Mouse (Mus musculus) limb, embryonic 14.5 days (tissue): ENCODE results near the gene Nhlrc2. TPM values are rescaled to one million over a fixed set of nuclear protein-coding genes. Genes with fewer than 3 reads are reported as not detected.

Experiments
- ATAC-seq: fragments of 200-750 bp; cut with Nextera tagmentation; 2 replicates; pipeline ENCODE4 v1.8.0; 2017; ENCODE audit warnings: low read depth, moderate number of reproducible peaks, moderate TSS enrichment; ENCODE audit not compliant: low FRiP score
- DNase-seq: peaks from one replicate; pipeline ENCODE4 v3.0.0-alpha.2; 2015; ENCODE audit warnings: low spot score
- H3K27ac ChIP-seq: fragments of 300-500 bp; sonication (generic); replicated peaks from 2 replicates; pipeline ENCODE4 v1.5.1; 2014; ENCODE audit warnings: low read depth, mild to moderate bottlenecking, low read length, moderate library complexity, mixed read lengths
- H3K27me3 ChIP-seq: fragments of 300-500 bp; sonication (generic); 2 replicates; pipeline ENCODE4 v1.6.1; 2014; ENCODE audit warnings: low read length, mixed read lengths; ENCODE audit not compliant: control insufficient read depth, insufficient read depth
- H3K36me3 ChIP-seq: fragments of 300-500 bp; sonication (generic); 2 replicates; pipeline ENCODE4 v1.6.1; 2014; ENCODE audit warnings: mild to moderate bottlenecking, low read length, moderate library complexity, mixed read lengths; ENCODE audit not compliant: control insufficient read depth, insufficient read depth
- H3K4me1 ChIP-seq: fragments of 300-500 bp; sonication (generic); 2 replicates; pipeline ENCODE4 v1.6.1; 2014; ENCODE audit warnings: antibody characterized with exemption, low read length, mixed read lengths; ENCODE audit not compliant: control insufficient read depth, insufficient read depth
- H3K4me2 ChIP-seq: fragments of 300-500 bp; sonication (generic); replicated peaks from 2 replicates; pipeline ENCODE4 v1.6.1; 2014; ENCODE audit warnings: low read depth, mild to moderate bottlenecking, low read length, moderate library complexity; ENCODE audit not compliant: severe bottlenecking
- H3K4me3 ChIP-seq: fragments of 300-500 bp; sonication (generic); replicated peaks from 2 replicates; pipeline ENCODE4 v1.5.1; 2014; ENCODE audit warnings: low read length
- H3K9ac ChIP-seq: fragments of 300-500 bp; sonication (generic); 2 replicates; pipeline ENCODE4 v1.6.1; 2014; ENCODE audit warnings: mild to moderate bottlenecking, low read depth, low read length, moderate library complexity; ENCODE audit not compliant: severe bottlenecking
- H3K9me3 ChIP-seq: fragments of 300-500 bp; sonication (generic); 2 replicates; pipeline ENCODE4 v1.6.1; 2016; ENCODE audit warnings: low read length; ENCODE audit not compliant: control insufficient read depth
- POLR2A ChIP-seq: fragments of 200-500 bp; IDR thresholded peaks from 2 replicates; pipeline ENCODE4 v1.8.0; 2012; ENCODE audit warnings: inconsistent platforms, mild to moderate bottlenecking, moderate library complexity, borderline replicate concordance; ENCODE audit not compliant: insufficient read depth, insufficient read length; ENCODE audit errors: extremely low read depth
- WGBS: fragments of 180-500 bp; shearing (Covaris S2); extraction: QIAGEN DNeasy Blood & Tissue Kit; methylation state at CpG from one replicate; pipeline ENCODE4 v1.1.7; 2014; 5-methylcytosine and 5-hydroxymethylcytosine counted together
- polyA plus RNA-seq, 2 experiments: library from polyadenylated mRNA; depleted of rRNA in 1 of 2; stranded (reverse) in 1 of 2; unstranded in 1 of 2; fragments of >200 nt; fragmentation: Nextera tagmentation in 1 of 2; extraction: Ambion mirVana in 1 of 2; gene quantifications; 2 replicates each; pipeline versions ENCODE4 v1.2.1 to v1.2.3; 2012 to 2014

Gene Nhlrc2
- polyA plus RNA-seq, 2 experiments, result 14.0 to 14.8 TPM

DNA sequence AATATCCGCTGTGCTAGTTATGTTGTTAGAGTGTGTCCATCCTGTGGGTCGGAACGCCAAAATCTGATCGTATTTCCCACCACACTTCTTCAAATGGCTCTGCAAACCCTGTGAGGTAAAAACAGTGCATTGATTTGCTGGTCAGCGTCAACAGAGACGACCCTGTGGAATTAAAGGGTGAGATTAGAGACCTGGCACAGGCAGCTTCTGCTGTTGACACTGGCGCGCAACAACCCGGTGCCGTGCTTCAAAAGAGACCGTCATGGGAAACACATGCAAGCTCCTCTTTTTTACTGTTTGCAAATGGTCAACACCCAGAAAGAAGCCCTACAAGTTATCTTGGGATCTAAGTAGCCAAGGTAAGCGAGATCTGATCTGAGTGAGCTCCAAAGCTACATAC lies 16.8 kb upstream of the Nhlrc2 start:
- no peaks in the 10 kb centered on the region for H3K4me1 ChIP-seq
- peaks cover 8% of the 10 kb centered on the region; the same call in 1 of the 2 replicates for H3K36me3 ChIP-seq
- no peak for ATAC-seq
- TF ChIP-seq POLR2A, result no peak
- no peaks in the 10 kb centered on the region for H3K27me3 ChIP-seq
- no peak overlapping the region for H3K4me3 ChIP-seq
- 89% methylated on average over 12 of the region's 12 CpGs for WGBS
- H3K9me3 ChIP-seq, result no peaks in the 10 kb centered on the region
- H3K27ac ChIP-seq, result no peak overlapping the region
- no peak overlapping the region for H3K4me2 ChIP-seq
- H3K9ac ChIP-seq, result no peak overlapping the region
- DNase-seq, result no peak

- ATAC-seq, result no peak
- no peaks in the 10 kb centered on the region for H3K27me3 ChIP-seq
- H3K9me3 ChIP-seq, result no peaks in the 10 kb centered on the region
- no peak overlapping the region for H3K27ac ChIP-seq
- no peak for TF ChIP-seq POLR2A
- WGBS, result 86% methylated on average over 14 of the region's 14 CpGs
- H3K36me3 ChIP-seq, result peaks cover 25% of the 10 kb centered on the region; the same call in 1 of the 2 replicates
- H3K4me2 ChIP-seq, result no peak overlapping the region
- no peaks in the 10 kb centered on the region for H3K4me1 ChIP-seq
- H3K4me3 ChIP-seq, result no peak overlapping the region
- no peak for DNase-seq
- no peak overlapping the region for H3K9ac ChIP-seq
Observed at GRCm38 (mm10) chr19:56533291-56534071, 14.6 kb upstream of the Nhlrc2 start.

GRCm38 (mm10) chr19:56534337-56534736 lies 13.7 kb upstream of the Nhlrc2 start:
- no peak overlapping the region for H3K4me2 ChIP-seq
- no peaks in the 10 kb centered on the region for H3K27me3 ChIP-seq
- DNase-seq (no peak), ATAC-seq (no peak)
- 93% methylated on average over 3 of the region's 3 CpGs for WGBS
- no peak overlapping the region for H3K27ac ChIP-seq
- peaks cover 25% of the 10 kb centered on the region; the same call in 1 of the 2 replicates for H3K36me3 ChIP-seq
- H3K9me3 ChIP-seq, result no peaks in the 10 kb centered on the region
- no peak for TF ChIP-seq POLR2A
- no peak overlapping the region for H3K9ac ChIP-seq
- no peaks in the 10 kb centered on the region for H3K4me1 ChIP-seq
- H3K4me3 ChIP-seq, result no peak overlapping the region

GRCm38 (mm10) chr19:56535064-56535463 lies 13.0 kb upstream of the Nhlrc2 start:
- 84% methylated on average over 9 of the region's 9 CpGs for WGBS
- peaks cover 25% of the 10 kb centered on the region for H3K36me3 ChIP-seq
- H3K9me3 ChIP-seq, result no peaks in the 10 kb centered on the region

GRCm38 (mm10) chr19:56535765-56536164 lies 12.3 kb upstream of the Nhlrc2 start:
- H3K36me3 ChIP-seq, result peaks cover 32% of the 10 kb centered on the region
- H3K4me1 ChIP-seq, result no peaks in the 10 kb centered on the region
- H3K9ac ChIP-seq, result no peak overlapping the region
- H3K4me2 ChIP-seq, result no peak overlapping the region
- DNase-seq (no peak), ATAC-seq (no peak)
- no peak for TF ChIP-seq POLR2A
- no peak overlapping the region for H3K4me3 ChIP-seq
- no peaks in the 10 kb centered on the region for H3K27me3 ChIP-seq
- 92% methylated on average over 9 of the region's 9 CpGs for WGBS
- no peak overlapping the region for H3K27ac ChIP-seq
- no peaks in the 10 kb centered on the region for H3K9me3 ChIP-seq

More at GRCm38 (mm10) chr19:56535064-56535463, 13.0 kb upstream of the Nhlrc2 start:
- no peak overlapping the region; the same call in 1 of the 2 replicates for H3K9ac ChIP-seq
- no peaks in the 10 kb centered on the region for H3K4me1 ChIP-seq
- DNase-seq (no peak), ATAC-seq (no peak)
- no peak for TF ChIP-seq POLR2A
- no peak overlapping the region for H3K4me3 ChIP-seq
- no peak overlapping the region for H3K27ac ChIP-seq
- no peaks in the 10 kb centered on the region for H3K27me3 ChIP-seq
- H3K4me2 ChIP-seq, result no peak overlapping the region
